Mouse (Mus musculus): ENCODE data around the gene Timp3. TPM values are rescaled to one million over a fixed set of nuclear protein-coding genes. Genes with fewer than 3 reads are reported as not detected.

Gene Timp3
- total and polyA plus RNA-seq, 3 experiments: not detected

GRCm38 (mm10) chr10:86264618-86265017, 35.6 kb upstream of the Timp3 start:
- Histone ChIP-seq H3K9me3 (replicated peaks; ENCODE audit: insufficient read depth, low read length) (no peaks in the 10 kb centered on the region), H3K27me3 (ENCODE audit: control insufficient read depth in 1 of 2, insufficient read depth in 2 of 2, low read length in 2 of 2) (no peaks in the 10 kb centered on the region), H3K4me3 (ENCODE audit: control insufficient read depth in 1 of 2, insufficient read depth in 1 of 2, low read depth in 2 of 2, low read length in 2 of 2) (no peak overlapping the region), H3K36me3 (ENCODE audit: control insufficient read depth in 1 of 2, insufficient read depth in 2 of 2, low read length in 2 of 2) (no peaks in the 10 kb centered on the region), H3K9ac (ENCODE audit: control insufficient read depth, low read depth, low read length, poor library complexity, severe bottlenecking) (no peak overlapping the region), H3K79me2 (ENCODE audit: control insufficient read depth, insufficient read depth, low read length, poor library complexity) (no peaks in the 10 kb centered on the region), H3K4me1 (ENCODE audit: control insufficient read depth in 1 of 2, insufficient read depth in 2 of 2, low read length in 2 of 2) (no peaks in the 10 kb centered on the region), H3K27ac (ENCODE audit: control insufficient read depth, low read depth, low read length) (no peak overlapping the region)
- no peak for DNase-seq (ENCODE audit: low read depth, low spot score)
- TF ChIP-seq RCOR1 (IDR thresholded peaks at IDR 0.05; ENCODE audit: low read depth, low read length): no peak
- TF ChIP-seq TCF12 (IDR thresholded peaks at IDR 0.05; ENCODE audit: low read depth, low read length): no peak

GRCm38 (mm10) chr10:86270254-86270653, 29.9 kb upstream of the Timp3 start:
- H3K9me3 ChIP-seq (replicated peaks; ENCODE audit: insufficient read depth, low read length): no peaks in the 10 kb centered on the region
- no peak overlapping the region for H3K9ac ChIP-seq (ENCODE audit: control insufficient read depth, low read depth, low read length, poor library complexity, severe bottlenecking)
- H3K79me2 ChIP-seq (ENCODE audit: control insufficient read depth, insufficient read depth, low read length, poor library complexity): no peaks in the 10 kb centered on the region
- no peak for DNase-seq (ENCODE audit: low read depth, low spot score)
- H3K4me1 ChIP-seq (ENCODE audit: control insufficient read depth in 1 of 2, insufficient read depth in 2 of 2, low read length in 2 of 2): no peaks in the 10 kb centered on the region
- no peak overlapping the region for H3K4me3 ChIP-seq (ENCODE audit: control insufficient read depth in 1 of 2, insufficient read depth in 1 of 2, low read depth in 2 of 2, low read length in 2 of 2)
- TF ChIP-seq SMC3 (IDR thresholded peaks at IDR 0.05; ENCODE audit: low read depth, low read length) (no peak), JUND (IDR thresholded peaks at IDR 0.05; ENCODE audit: low read depth, low read length) (no peak), RAD21 (IDR thresholded peaks at IDR 0.05; ENCODE audit: low read depth, low read length) (no peak), CTCF (IDR thresholded peaks at IDR 0.05 in 2 of 3, conservative IDR thresholded peaks at IDR 0.05 in 1 of 3; ENCODE audit: control insufficient read depth in 1 of 3, insufficient read depth in 1 of 3, low read depth in 2 of 3, low read length in 3 of 3, poor library complexity in 1 of 3, severe bottlenecking in 1 of 3) (no peak), NELFE (IDR thresholded peaks at IDR 0.05; ENCODE audit: low read depth, low read length) (no peak), USF2 (IDR thresholded peaks at IDR 0.05; ENCODE audit: borderline replicate concordance in 1 of 2, insufficient read depth in 1 of 2, low read depth in 1 of 2, low read length in 2 of 2) (no peak), MEF2A (IDR thresholded peaks at IDR 0.05; ENCODE audit: extremely low read depth, insufficient replicate concordance, low read depth, low read length, poor library complexity, severe bottlenecking) (no peak), UBTF (IDR thresholded peaks at IDR 0.05; ENCODE audit: borderline replicate concordance, insufficient read depth, low read depth, low read length) (no peak), TCF12 (IDR thresholded peaks at IDR 0.05; ENCODE audit: low read depth, low read length) (no peak), POLR2AphosphoS2 (IDR thresholded peaks at IDR 0.05; ENCODE audit: low read length) (no peak)
- no peaks in the 10 kb centered on the region for H3K27me3 ChIP-seq (ENCODE audit: control insufficient read depth in 1 of 2, insufficient read depth in 2 of 2, low read length in 2 of 2)
- H3K36me3 ChIP-seq (ENCODE audit: control insufficient read depth in 1 of 2, insufficient read depth in 2 of 2, low read length in 2 of 2): no peaks in the 10 kb centered on the region
- no peak overlapping the region for H3K27ac ChIP-seq (ENCODE audit: control insufficient read depth, low read depth, low read length)

GRCm38 (mm10) chr10:86272826-86273225, 27.3 kb upstream of the Timp3 start:
- Histone ChIP-seq H3K27me3 (ENCODE audit: control insufficient read depth in 1 of 2, insufficient read depth in 2 of 2, low read length in 2 of 2) (no peaks in the 10 kb centered on the region), H3K36me3 (ENCODE audit: control insufficient read depth in 1 of 2, insufficient read depth in 2 of 2, low read length in 2 of 2) (no peaks in the 10 kb centered on the region), H3K9ac (ENCODE audit: control insufficient read depth, low read depth, low read length, poor library complexity, severe bottlenecking) (no peak overlapping the region), H3K79me2 (ENCODE audit: control insufficient read depth, insufficient read depth, low read length, poor library complexity) (no peaks in the 10 kb centered on the region), H3K4me1 (ENCODE audit: control insufficient read depth in 1 of 2, insufficient read depth in 2 of 2, low read length in 2 of 2) (no peaks in the 10 kb centered on the region), H3K4me3 (ENCODE audit: control insufficient read depth in 1 of 2, insufficient read depth in 1 of 2, low read depth in 2 of 2, low read length in 2 of 2) (no peak overlapping the region), H3K27ac (ENCODE audit: control insufficient read depth, low read depth, low read length) (no peak overlapping the region), H3K9me3 (replicated peaks; ENCODE audit: insufficient read depth, low read length) (no peaks in the 10 kb centered on the region)
- no peak for DNase-seq (ENCODE audit: low read depth, low spot score)
- no peak for TF ChIP-seq POLR2A (IDR thresholded peaks at IDR 0.05; ENCODE audit: control insufficient read depth in 1 of 2, insufficient read depth in 1 of 2, low read depth in 1 of 2, low read length in 2 of 2, poor library complexity in 1 of 2)
- TF ChIP-seq ELF1 (IDR thresholded peaks at IDR 0.05; ENCODE audit: low read depth, low read length): no peak
- TF ChIP-seq ZMIZ1 (IDR thresholded peaks at IDR 0.05; ENCODE audit: low read depth, low read length): no peak
- no peak for TF ChIP-seq SIN3A (IDR thresholded peaks at IDR 0.05; ENCODE audit: low read length)
- no peak for TF ChIP-seq NELFE (IDR thresholded peaks at IDR 0.05; ENCODE audit: low read depth, low read length)
- no peak for TF ChIP-seq TCF12 (IDR thresholded peaks at IDR 0.05; ENCODE audit: low read depth, low read length)
- no peak for TF ChIP-seq BHLHE40 (IDR thresholded peaks at IDR 0.05; ENCODE audit: borderline replicate concordance, low read depth, low read length)
- no peak for TF ChIP-seq MYC (IDR thresholded peaks at IDR 0.05; ENCODE audit: low read depth, low read length)

All from MEL (cell line).